Mouse (Mus musculus) lung, postnatal 0 days (tissue): ENCODE data around the gene Uimc1. TPM values are rescaled to one million over a fixed set of nuclear protein-coding genes. Genes with fewer than 3 reads are reported as not detected.
A peak's percentile ranks its signal among the peaks of the same experiment; 100 is the strongest.

ENCODE experiments used
- ATAC-seq: fragments of 200-750 bp; cut with Nextera tagmentation; 2 replicates; pipeline ENCODE4 v1.8.0; 2017; ENCODE audit warnings: moderate library complexity
- DNase-seq: peaks from one replicate; pipeline ENCODE4 v3.0.0-alpha.2; 2016; ENCODE audit warnings: low spot score
- H3K27ac ChIP-seq: fragments of 300-500 bp; sonication (generic); 2 replicates; pipeline ENCODE4 v1.5.1; 2014; ENCODE audit warnings: antibody characterized with exemption, mild to moderate bottlenecking, low read length, mixed read lengths
- H3K27me3 ChIP-seq: fragments of 300-500 bp; sonication (generic); replicated peaks from 2 replicates; pipeline ENCODE4 v1.6.1; 2014; ENCODE audit warnings: low read length, mixed read lengths; ENCODE audit not compliant: insufficient read depth
- H3K36me3 ChIP-seq: fragments of 300-500 bp; sonication (generic); 2 replicates; pipeline ENCODE4 v1.6.1; 2014; ENCODE audit warnings: low read length, mixed read lengths; ENCODE audit not compliant: insufficient read depth
- H3K4me1 ChIP-seq: fragments of 300-500 bp; sonication (generic); 2 replicates; pipeline ENCODE4 v1.6.1; 2014; ENCODE audit warnings: antibody characterized with exemption, low read depth, low read length, mixed read lengths; ENCODE audit not compliant: insufficient read depth
- H3K4me2 ChIP-seq: fragments of 300-500 bp; sonication (generic); replicated peaks from 2 replicates; pipeline ENCODE4 v1.6.1; 2014; ENCODE audit warnings: low read depth, mild to moderate bottlenecking, low read length, moderate library complexity, mixed read lengths
- H3K4me3 ChIP-seq: fragments of 300-500 bp; sonication (generic); 2 replicates; pipeline ENCODE4 v1.5.1; 2014; ENCODE audit warnings: low read depth, low read length
- H3K9ac ChIP-seq: fragments of 300-500 bp; sonication (generic); replicated peaks from 2 replicates; pipeline ENCODE4 v1.6.1; 2014; ENCODE audit warnings: low read depth, mild to moderate bottlenecking
- H3K9me3 ChIP-seq: fragments of 300-500 bp; sonication (generic); 2 replicates; pipeline ENCODE4 v1.6.1; 2016; ENCODE audit warnings: low read length, mixed read lengths
- CTCF ChIP-seq: IDR thresholded peaks from 2 replicates; pipeline ENCODE4 v1.5.1; 2016; ENCODE audit warnings: antibody characterized with exemption, mild to moderate bottlenecking
- EP300 ChIP-seq: IDR thresholded peaks from 2 replicates; pipeline ENCODE4 v1.6.1; 2016; ENCODE audit warnings: antibody characterized with exemption, mild to moderate bottlenecking, control low read depth
- WGBS: fragments of 180-500 bp; shearing (Covaris S2); extraction: QIAGEN DNeasy Blood & Tissue Kit; methylation state at CpG from one replicate; pipeline ENCODE4 v1.1.7; 2014; 5-methylcytosine and 5-hydroxymethylcytosine counted together
- polyA plus RNA-seq: library from polyadenylated mRNA; unstranded; fragments of >200 nt; fragmentation: Nextera tagmentation; extraction: Ambion mirVana; gene quantifications from 2 replicates; pipeline ENCODE4 v1.2.1, GENCODE M21; 2015

Uimc1 gene
- polyA plus RNA-seq, 1 experiment from 2014 or later: 21.6 TPM

DNA sequence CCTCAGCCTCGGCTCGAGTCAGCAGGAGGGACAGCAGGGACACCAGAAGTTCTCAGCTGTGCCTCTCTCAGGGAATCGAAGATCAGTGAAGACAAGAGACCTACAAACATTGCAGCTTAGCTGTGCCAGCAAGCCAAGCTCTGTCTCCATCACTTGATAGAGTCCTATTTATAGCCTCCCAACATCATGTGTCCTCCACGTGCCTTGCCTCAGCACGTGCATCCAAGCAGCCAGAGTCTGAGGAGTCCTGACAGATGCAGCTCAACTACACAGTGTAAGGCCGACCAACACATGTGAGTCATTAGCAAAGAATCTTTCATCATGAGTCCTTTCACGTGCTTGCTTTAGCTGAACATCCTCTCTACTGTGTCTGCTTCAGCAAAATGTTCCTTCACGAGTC is 7.6 kb upstream of the Uimc1 start:
- Histone ChIP-seq H3K4me2 (no peak overlapping the region), H3K36me3 (no peaks in the 10 kb centered on the region), H3K4me3 (no peak overlapping the region), H3K9me3 (no peaks in the 10 kb centered on the region), H3K27me3 (no peaks in the 10 kb centered on the region), H3K27ac (no peak overlapping the region), H3K9ac (no peak overlapping the region), H3K4me1 (peaks cover 6% of the 10 kb centered on the region; the same call in 1 of the 2 replicates)
- WGBS: 79% methylated on average over 8 of the region's 8 CpGs
- ATAC-seq: no peak
- no peak for DNase-seq
- TF ChIP-seq EP300 (no peak), CTCF (no peak)

DNA sequence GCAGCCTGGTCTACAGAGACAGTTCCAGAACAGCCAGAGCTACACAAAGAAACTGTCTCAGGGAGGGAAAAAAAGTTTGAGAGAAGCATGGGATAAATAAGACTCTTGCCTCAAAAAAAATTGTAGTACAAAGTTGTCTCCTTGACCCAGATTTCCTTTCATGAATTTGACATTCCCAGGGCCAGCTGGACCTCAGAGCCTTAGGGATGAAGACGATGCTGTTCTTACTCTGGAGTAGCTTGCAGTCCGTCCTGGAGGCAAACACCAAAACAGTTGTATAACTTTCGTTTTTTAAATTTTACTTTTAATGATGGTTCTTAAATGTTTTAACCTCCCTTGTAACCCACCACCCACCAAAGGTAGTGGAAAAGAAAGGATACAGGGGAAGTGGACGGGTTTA is 7.0 kb upstream of the Uimc1 start:
- no peak overlapping the region for H3K4me2 ChIP-seq

DNA sequence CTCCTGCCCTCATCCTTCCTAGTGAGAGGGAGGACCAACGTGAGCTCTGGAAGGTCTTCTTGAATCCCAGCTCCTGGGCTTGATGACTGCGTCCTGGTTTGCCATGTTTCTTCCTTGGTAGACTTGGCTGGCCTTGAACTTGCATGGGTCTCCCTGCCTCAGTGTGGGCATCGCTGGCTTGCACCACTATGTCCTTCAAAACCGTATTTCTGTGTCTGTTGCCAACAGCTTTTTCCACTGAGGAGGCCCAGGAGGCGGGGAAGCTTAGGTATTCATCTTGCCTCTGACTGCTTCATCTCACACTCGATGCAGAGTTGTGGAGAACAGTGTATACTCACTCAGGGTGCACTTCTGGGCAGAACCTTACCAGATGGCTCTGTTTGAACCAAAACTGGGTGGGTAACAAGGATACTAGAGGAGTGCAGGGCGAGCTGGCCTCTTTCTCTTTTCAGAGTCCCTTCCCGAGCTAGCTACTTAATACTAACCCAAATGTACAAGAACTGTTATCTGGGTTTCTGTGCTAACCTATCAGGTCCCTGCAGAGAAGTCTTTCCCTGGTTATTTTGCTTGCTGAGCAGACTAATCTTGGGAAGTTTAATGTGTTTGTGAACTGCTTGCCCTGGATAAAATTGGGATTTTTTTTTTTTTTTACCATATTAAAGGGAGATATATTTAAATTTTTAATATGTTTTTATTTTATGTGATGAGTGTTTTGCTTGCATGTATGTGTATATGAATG is 6.0 kb upstream of the Uimc1 start:
- H3K27me3 ChIP-seq: no peaks in the 10 kb centered on the region
- H3K4me2 ChIP-seq: peak overlapping the region; percentile 68
- H3K9ac ChIP-seq: peak overlapping the region; percentile 57
- ATAC-seq: no peak
- DNase-seq: no peak
- peaks cover 6% of the 10 kb centered on the region; the same call in 1 of the 2 replicates for H3K4me1 ChIP-seq
- no peak for TF ChIP-seq CTCF
- TF ChIP-seq EP300: no peak
- H3K9me3 ChIP-seq: no peaks in the 10 kb centered on the region
- H3K27ac ChIP-seq: no peak overlapping the region
- peak overlapping the region; percentile 71 for H3K4me3 ChIP-seq
- WGBS: 12% methylated on average over 8 of the region's 8 CpGs
- no peaks in the 10 kb centered on the region for H3K36me3 ChIP-seq

More for the DNA sequence above, 7.0 kb upstream of the Uimc1 start:
- Histone ChIP-seq H3K27ac (no peak overlapping the region), H3K9ac (no peak overlapping the region), H3K27me3 (no peaks in the 10 kb centered on the region), H3K9me3 (no peaks in the 10 kb centered on the region), H3K36me3 (no peaks in the 10 kb centered on the region), H3K4me1 (peaks cover 6% of the 10 kb centered on the region; the same call in 1 of the 2 replicates), H3K4me3 (no peak overlapping the region)
- WGBS: 85% methylated on average over 4 of the region's 4 CpGs
- TF ChIP-seq EP300 (no peak), CTCF (no peak)
- no peak for DNase-seq
- no peak for ATAC-seq

DNA sequence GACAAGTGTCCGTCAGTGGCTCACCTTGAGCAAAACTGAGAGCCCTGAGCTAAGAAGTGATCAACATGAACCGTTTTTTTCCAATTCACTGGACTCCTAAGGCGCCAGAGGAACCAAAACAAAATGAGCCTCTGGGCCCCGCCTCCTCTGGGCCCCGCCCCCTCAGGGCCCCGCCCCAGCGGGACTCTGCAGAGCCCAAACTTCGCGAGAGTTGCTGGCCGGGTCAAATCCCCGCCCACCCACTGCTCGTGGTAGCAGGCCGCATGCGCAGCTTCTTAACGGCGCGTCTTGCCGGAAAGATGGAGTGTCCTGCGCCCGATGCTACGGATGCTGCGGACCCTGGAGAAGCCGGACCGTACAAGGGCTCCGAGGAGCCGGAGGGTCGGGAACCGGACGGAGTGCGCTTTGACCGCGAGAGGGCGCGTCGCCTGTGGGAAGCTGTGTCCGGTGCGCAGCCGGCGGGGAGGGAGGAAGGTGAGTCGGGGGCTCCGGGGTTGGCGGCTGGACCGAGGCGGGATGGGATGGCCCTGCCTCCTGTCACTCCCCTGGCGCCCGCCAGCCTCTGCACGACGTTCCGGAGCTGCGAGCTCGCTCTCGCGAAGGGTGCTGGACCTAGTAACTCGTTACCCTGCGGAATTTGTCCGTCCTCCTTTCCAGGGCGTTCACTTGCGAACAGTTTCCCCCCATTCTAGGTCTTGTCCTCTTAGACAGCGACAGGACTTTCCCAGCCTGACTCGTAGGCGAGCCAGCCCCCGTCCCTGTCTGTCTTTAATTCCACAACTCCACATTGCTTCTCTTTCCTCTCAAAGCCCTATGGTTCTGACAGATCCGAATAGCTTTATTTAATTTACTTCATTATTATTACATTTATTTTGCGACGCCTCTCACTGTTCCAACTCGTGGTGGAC is 5.2 kb upstream of the Uimc1 start, which contains the start of gene Zfp346:
Gene Zfp346, plus strand, starts transcription at position 267 of the 908 bp plus-strand sequence.
- Histone ChIP-seq H3K4me2 (peak within 1 kb of the TSS; percentile 68), H3K27me3 (no peaks in the 10 kb centered on the region), H3K36me3 (no peaks in the 10 kb centered on the region), H3K9me3 (no peaks in the 10 kb centered on the region), H3K4me3 (peak within 1 kb of the TSS; percentile 71), H3K4me1 (peaks cover 6% of the 10 kb centered on the region; the same call in 1 of the 2 replicates), H3K9ac (peak within 1 kb of the TSS; percentile 57), H3K27ac (peak within 1 kb of the TSS; percentile 81)
- WGBS: under 1% methylated on average over 56 of the region's 66 CpGs
- TF ChIP-seq CTCF (peak; percentile 62), EP300 (no peak)
- ATAC-seq (peak; percentile 98), DNase-seq (peak; percentile 99)

DNA sequence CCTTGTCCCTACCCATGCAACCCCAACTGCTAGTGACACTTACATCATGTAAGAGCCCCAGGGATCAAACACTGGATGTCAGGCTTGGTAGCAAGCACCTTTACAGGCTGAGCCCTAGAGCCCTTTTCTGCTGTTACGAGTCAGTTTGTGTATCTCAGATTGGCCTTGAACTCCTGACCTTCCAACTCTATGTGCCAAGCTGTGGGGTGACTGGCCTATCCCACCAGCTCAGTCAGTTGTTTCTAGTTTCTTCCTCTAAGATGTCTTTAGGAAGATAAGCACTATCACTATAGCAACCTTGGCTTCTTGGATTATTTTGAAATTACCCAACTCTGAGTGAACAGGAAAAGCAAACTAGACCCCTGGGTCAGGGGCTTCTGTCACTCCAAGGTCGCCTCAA is 3.3 kb upstream of the Uimc1 start:
- Histone ChIP-seq H3K9ac (no peak overlapping the region), H3K36me3 (no peaks in the 10 kb centered on the region), H3K27ac (no peak overlapping the region), H3K9me3 (no peaks in the 10 kb centered on the region), H3K4me1 (peaks cover 9% of the 10 kb centered on the region; the same call in 1 of the 2 replicates), H3K4me2 (no peak overlapping the region), H3K27me3 (no peaks in the 10 kb centered on the region), H3K4me3 (no peak overlapping the region)
- TF ChIP-seq CTCF (no peak), EP300 (no peak)
- ATAC-seq (no peak), DNase-seq (no peak)
- WGBS: 41% methylated on average over 2 of the region's 2 CpGs

DNA sequence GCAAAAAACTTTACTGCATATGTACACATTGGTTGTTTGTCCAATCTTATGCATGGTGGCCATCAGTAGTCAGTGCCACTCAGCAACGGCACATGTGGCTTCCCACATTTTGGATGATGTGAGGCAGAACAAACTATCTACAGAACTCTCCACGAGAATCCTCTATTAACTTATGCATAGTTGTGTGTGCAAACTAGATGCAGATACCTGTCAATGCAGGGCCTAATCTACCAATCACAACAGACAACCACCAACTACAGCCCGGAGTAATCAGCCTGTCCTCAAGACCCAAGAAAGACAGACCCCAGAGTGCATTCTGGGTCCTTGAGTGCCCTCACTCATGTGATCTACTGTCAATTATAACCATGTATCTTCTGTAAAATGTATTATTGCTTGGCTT is 2.3 kb upstream of the Uimc1 start:
- no peak for ATAC-seq
- H3K27ac ChIP-seq: no peak overlapping the region
- H3K9me3 ChIP-seq: no peaks in the 10 kb centered on the region
- no peaks in the 10 kb centered on the region for H3K27me3 ChIP-seq
- no peaks in the 10 kb centered on the region for H3K36me3 ChIP-seq
- H3K4me1 ChIP-seq: peaks cover 9% of the 10 kb centered on the region; the same call in 1 of the 2 replicates
- DNase-seq: no peak
- TF ChIP-seq CTCF (no peak), EP300 (no peak)
- H3K4me3 ChIP-seq: no peak overlapping the region
- no peak overlapping the region for H3K4me2 ChIP-seq
- 90% methylated on average over 3 of the region's 3 CpGs for WGBS
- no peak overlapping the region for H3K9ac ChIP-seq
